Mouse (Mus musculus) lung, adult 2 months (tissue): ENCODE measurements around the gene Hoxd9.

ENCODE experiments used
- CTCF ChIP-seq: fragments of 200-500 bp; IDR thresholded peaks from 2 replicates; pipeline ENCODE4 v1.5.1; 2011; ENCODE audit warnings: mild to moderate bottlenecking, low read length, control low read depth; ENCODE audit not compliant: insufficient read depth
- POLR2A ChIP-seq: fragments of 200-500 bp; IDR thresholded peaks from 2 replicates; pipeline ENCODE4 v1.6.1; 2011; ENCODE audit warnings: low read depth, mild to moderate bottlenecking, control low read depth, low read length, borderline replicate concordance; ENCODE audit errors: extremely low read depth

GRCm38 (mm10) chr2:74705467-74706089 is 8.1 kb downstream of the Hoxd9 start:
- TF ChIP-seq CTCF (no peak), POLR2A (no peak)
